Mouse (Mus musculus): ENCODE data around the gene Dcpp2.
A peak's percentile ranks its signal among the peaks of the same experiment; 100 is the strongest.
"Not testable (repeated sequence)": the region's sequence is repeated elsewhere in the genome, so short reads cannot be mapped to it uniquely, and the experiment has no call there.

The Dcpp2 gene

GRCm38 (mm10) chr17:23880576-23880975, at the start of gene Dcpp2, which contains the start of gene Dcpp1:
Gene Dcpp2, plus strand, starts transcription at chr17:23880880.
Gene Dcpp1, plus strand, starts transcription at chr17:23880876.
- not testable (repeated sequence) for DNase-seq (ENCODE audit: low spot score in 2 of 2)

DNA sequence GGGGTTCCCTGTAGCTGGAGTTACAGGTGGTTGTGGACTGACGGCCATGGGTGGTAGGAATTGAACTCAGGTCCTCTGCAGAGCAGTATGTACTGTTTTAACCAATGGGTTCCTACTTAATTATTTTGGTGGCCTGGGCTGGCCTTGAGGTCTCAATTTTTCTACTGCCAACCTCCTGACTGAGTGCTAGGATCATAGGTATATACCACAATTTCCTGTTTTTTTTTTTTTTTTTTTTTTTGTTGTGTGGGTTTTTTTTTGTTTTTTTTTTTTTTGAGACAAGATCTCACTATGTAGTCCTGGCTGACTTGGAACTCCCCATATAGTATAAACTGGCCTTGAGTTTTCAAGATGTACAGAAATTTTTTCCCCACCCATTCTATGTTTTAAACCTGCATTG, 49.5 kb upstream of the Dcpp2 start:
- DNase-seq (ENCODE audit: low spot score in 2 of 2) = no peak

DNA sequence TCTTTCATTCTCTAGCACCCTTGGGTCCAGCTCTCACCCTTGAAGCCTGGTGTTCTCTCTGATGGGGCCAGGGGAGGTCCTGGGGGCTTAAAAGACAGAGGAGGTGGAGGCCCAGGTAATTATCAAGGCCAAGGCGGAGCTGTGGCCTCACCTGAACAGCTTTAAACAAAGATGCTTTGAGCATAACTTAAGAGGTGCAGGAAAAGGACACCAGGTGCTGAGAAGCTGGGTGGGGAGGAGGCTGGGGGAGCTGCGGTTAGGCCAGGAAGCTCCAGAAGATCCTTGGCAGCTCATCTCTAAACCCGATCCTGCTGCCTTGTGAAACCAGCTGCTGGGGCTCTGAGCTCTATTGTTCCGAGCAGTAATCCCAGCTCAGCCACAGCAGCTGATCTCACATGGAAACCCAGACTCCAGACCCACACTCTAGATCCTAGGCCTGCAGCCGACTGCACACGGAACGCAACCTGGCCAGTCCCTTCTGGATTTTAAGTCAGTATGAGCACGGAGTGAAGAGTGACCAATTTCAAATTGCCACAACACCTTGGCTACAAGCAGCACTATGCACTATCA, 44.6 kb upstream of the Dcpp2 start, which contains the start of gene Prss33:
Prss33 (minus strand) TSS at position 51 of the 570 bp plus-strand sequence.
- DNase-seq (ENCODE audit: low spot score in 2 of 2) = no peak

DNA sequence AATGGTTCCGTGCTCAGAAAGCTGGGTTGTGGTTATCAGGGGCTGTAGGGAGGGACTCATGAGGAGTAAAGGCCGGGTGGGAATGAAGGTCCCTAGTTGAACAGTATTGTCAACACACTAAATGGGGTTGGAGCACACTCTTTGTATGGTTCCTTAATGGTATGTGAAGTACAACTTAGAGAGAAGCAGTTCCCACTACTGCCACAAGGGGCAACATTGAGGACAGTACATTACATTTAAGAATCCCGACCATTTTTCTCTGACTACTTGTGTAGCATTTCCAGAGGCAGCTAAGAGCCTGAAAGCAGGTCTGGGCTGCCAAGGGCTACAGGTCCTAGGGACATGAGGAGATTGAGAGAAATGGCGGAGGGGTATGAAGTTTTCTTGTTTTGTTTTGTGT, 39.5 kb upstream of the Dcpp2 start:
- DNase-seq (ENCODE audit: low spot score in 2 of 2) = peak in 1 of 2 experiments; percentile 63

DNA sequence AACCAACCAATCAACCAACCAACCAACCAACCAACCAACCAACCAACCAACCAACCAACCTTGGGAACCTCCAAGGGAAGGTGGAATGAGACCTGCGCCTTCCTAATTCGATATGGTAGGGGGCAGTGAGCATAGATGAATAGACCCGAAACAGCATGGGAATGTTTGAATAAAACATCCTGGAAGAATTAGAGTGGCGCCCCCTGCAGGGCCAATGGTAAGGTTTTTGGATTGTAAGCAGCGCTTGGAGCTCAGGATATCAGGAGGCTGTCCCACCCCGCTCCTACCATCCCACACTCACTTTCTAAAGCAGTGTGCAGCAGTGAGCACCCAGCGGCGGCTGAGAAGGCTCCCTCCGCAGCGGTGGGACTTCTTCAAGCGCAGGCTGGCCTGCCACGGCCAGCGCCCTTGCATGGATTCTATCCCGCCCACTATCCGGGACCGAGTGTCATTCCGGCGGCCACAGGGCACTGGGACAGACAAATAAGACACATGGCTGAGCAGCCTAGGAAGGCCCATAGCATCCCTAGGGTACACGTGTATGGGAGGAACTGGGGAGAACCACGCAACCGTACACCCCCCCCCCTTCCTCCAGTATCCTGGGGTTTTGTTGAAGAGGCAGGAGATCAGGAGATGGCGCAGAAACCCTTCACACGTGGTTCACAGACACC, 37.4 kb upstream of the Dcpp2 start:
- DNase-seq (ENCODE audit: low spot score in 2 of 2) = no peak

GRCm38 (mm10) chr17:23843812-23844273, 36.8 kb upstream of the Dcpp2 start, which contains the start of the genes Prss32 and Prss41:
Gene Prss32, plus strand, starts transcription at chr17:23843855.
Gene Prss41, minus strand, starts transcription at chr17:23844172.
- no peak for DNase-seq (ENCODE audit: low spot score in 2 of 2)

GRCm38 (mm10) chr17:23850028-23850427, 30.7 kb upstream of the Dcpp2 start:
- no peak for DNase-seq (ENCODE audit: low spot score in 2 of 2)

DNA sequence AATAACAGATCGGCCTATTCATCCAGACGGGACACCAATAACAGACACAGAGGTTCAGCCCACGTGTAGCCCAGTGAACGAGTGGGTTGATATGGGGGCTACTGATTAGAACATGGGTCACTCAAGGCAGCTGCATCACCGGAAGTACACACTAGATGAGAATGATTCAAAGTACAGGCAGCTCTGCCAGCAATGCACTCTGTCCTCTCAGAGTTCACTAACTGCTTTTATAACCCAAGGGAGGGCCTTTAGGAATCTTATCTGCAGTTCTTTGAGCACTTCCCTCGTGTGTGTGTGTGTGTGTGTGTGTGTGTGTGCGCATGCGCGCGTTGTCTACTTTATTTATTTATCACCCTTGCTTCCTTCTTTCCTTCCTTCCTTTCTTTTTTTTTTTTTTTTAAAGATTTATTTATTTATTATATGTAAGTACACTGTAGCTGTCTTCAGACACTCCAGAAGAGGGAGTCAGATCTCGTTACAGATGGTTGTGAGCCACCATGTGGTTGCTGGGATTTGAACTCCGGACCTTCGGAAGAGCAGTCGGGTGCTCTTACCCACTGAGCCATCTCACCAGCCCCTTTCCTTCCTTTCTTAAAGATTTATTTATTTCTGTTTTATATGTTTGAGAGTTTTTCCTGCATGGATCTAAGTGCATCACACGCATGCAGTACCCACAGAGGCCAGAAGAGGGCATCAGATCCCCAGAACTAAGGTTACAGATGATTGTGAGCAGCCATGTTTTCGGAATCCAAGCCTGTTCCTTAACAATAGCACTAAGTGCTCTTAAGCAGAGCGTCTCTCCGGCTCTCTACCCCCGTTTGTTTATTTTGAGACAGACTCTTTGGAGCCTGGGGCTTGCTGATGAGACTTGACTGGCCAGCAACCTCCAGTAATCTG, 29.6 kb upstream of the Dcpp2 start:
- peak in 1 of 2 experiments; percentile 66 for DNase-seq (ENCODE audit: low spot score in 2 of 2)

GRCm38 (mm10) chr17:23853292-23853691, 27.4 kb upstream of the Dcpp2 start:
- no peak for DNase-seq (ENCODE audit: low spot score in 2 of 2)

DNA sequence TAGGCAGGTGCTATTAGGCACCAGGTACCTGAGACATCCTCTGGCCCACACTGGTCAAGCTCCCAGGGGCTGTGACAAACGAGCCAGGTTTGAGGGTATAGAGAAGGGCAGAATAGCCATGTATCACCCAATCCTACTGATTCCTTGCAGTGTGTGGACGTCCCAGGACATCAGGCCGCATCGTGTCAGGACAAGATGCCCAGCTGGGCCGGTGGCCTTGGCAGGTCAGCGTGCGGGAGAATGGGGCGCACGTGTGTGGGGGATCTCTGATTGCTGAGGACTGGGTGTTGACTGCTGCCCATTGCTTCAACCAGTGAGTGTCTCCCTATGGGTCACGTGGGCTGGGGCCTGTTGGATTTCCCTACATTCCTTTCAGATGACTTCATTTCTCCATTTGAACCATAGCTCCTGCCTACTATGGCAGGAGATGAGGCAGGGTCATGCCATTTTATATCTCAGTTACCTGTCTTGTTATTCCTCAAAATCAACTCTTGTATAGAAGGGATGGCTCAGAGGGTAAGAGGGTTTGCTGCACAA, 26.4 kb upstream of the Dcpp2 start:
- DNase-seq (ENCODE audit: low spot score in 2 of 2) = no peak

GRCm38 (mm10) chr17:23857193-23857592, 23.5 kb upstream of the Dcpp2 start:
- no peak for DNase-seq (ENCODE audit: low spot score in 2 of 2)

GRCm38 (mm10) chr17:23857913-23858312, 22.8 kb upstream of the Dcpp2 start:
- DNase-seq (ENCODE audit: low spot score in 2 of 2) = no peak

DNA sequence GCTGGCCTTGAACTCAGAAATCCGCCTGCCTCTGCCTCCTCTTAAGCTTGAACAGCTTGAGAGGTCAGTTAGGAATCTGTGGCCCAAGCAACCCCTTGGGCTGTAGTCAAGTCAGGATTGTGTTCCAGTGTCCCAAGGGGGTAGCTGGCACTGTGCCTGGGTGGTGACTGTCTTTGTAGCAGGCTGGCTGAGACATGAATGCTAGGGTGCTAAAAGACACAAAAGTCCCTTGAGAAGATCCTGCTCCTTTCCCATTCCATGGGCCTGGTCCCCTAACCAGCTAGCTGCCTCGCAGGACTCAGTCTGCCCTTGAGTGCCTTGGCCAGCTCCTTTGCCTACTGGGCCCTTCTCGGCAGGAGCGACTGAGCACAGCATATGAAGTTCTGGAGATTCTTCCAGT, 17.8 kb upstream of the Dcpp2 start:
- no peak for DNase-seq (ENCODE audit: low spot score in 2 of 2)

DNA sequence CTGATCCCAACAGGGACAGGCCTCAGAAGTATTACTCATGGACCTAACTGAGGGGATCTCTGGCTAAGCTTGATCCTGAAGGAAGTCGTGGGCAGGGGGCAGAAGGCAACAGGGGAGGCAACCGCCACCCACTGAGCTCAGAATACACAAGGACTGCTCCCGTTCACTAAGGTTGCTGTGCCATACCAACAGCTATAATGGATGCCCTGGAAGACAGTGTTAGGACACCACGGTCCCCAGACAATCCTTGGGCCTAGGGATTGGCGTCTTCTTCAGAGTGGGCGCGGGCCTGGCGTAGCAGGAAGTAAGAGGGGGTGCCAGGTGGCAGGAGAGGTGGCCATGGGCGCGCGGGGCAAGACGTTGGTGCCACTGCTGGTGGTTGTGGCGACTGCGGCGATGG, 12.9 kb upstream of the Dcpp2 start, which contains the start of gene Prss21:
Prss21 (plus strand) TSS at position 301 of the 400 bp plus-strand sequence.
- DNase-seq (ENCODE audit: low spot score in 2 of 2) = no peak

- DNase-seq (ENCODE audit: low spot score in 2 of 2) = no peak
Observed at GRCm38 (mm10) chr17:23868513-23868912, 12.2 kb upstream of the Dcpp2 start.

DNA sequence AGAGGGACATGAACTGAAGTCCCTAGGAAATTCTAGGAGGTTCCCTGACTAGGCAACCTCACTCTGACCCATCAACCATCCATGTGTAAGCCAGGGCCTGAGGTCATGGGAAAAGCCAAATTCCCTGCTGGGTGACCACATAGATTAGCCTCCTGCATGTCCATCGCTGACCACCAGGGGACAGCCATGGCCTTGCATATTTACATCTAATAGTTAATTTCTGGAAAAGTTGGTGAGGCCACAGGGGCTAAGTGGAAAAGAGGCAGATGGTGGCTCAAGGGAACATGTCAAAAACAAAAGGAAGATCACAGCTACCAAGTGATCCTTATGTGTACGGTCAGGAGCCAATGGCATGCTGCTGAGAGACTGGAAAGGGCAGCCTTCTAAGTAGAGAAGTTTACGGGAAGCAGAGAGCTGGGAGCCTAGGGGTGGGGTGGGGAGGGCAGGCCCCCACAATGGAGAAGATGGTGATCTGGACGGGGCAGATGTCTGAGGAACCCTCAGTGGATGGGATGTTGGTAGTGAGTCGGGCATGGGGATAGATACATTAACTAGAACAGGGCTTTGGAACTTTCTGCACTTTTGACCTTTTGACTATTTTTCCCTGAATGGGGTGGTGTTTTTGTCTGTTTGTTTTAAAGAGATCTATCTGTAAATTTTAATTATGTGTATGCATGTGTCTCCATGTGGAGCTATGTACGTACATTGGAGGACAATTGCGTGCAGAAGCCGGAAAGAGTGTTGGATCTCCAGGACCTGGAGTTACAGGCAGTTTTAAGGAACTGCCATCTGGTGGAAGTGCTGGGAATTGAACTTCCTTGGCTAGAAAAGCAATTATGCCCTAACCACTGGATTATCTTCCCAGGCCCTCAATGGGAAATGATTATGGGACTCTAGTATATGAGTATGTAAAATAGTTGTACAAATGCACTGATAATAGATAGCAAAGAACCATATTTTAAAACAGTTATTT, 6.5 kb upstream of the Dcpp2 start:
- peak in 1 of 2 experiments; percentile 46 for DNase-seq (ENCODE audit: low spot score in 2 of 2)

DNA sequence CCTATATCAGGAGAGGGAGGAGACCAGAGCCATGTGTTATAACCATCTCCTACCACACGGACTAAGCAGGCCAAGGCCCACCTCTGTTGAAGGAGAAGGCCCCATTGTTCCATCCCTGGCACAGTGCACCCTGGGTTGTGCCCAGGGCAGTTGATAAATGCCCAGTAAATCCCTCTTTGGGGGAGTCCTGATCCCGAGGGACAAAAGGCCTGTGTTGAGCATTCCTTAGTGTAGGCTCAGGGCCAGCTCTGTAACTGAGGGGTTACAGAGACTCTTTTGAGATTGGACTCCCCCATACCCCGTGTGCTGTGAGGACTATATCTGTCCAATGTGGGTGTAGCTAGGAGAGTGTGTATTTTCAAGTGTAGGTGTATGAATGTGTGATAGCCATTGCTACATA, 3.9 kb upstream of the Dcpp2 start:
- DNase-seq (ENCODE audit: low spot score in 2 of 2) = peak; percentile 25 to 46

DNA sequence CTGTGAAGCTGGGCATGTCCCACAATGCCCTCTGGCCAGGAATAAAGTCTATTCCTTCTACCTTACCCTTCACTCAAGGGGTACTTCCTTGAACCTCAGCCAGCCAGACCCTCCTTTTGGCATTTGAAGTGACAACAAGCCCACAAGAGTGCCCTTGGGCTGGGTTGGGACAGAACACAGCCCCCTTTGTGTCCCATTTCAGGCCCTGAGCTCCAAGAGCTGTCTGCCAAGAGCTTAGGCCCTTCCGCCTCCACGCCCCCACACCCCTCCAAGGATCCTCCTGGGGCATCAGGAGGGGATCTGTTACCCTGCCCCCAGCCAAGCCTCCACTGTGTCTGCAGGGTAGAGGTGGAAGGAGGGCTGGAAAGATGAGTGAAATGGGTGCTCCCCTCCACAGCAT, 3.5 kb upstream of the Dcpp2 start:
- peak in 1 of 2 experiments; percentile 7 for DNase-seq (ENCODE audit: low spot score in 2 of 2)

DNA sequence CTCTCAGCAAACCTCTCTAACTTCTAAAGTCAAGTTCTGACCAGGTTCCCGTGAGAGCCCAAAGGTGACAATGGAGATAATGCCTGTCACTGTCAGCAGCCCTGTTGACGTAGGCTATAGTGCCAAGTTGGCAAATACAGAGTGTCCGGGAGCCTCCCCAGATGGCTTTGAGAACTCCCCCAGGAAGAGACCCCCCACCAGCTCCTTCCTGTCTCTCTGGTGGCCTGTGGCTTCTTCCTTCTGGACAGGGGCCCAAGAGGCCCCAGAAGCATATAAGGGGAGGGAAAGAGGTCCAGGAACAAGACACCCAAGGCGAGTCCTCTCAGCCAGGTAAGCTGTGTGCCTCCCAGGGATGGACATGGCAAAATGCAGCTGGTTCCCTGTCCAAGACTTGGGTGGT, 36.5 kb downstream of the Dcpp2 start, which contains the start of gene Dcpp3:
Dcpp3 (plus strand) TSS at position 301 of the 400 bp plus-strand sequence.
- DNase-seq (ENCODE audit: low spot score in 2 of 2) = not testable (repeated sequence)

GRCm38 (mm10) chr17:23924531-23925007, 43.9 kb downstream of the Dcpp2 start:
- DNase-seq (ENCODE audit: low spot score in 2 of 2) = peak; percentile 80 to 91

Data from left cerebral cortex, adult 9 months (tissue).